Mouse (Mus musculus) lung, postnatal 25 days (tissue): Measurements from ENCODE around the gene Ttll1.
"Not testable (repeated sequence)": the region's sequence is repeated elsewhere in the genome, so short reads cannot be mapped to it uniquely, and the experiment has no call there.

Source experiments
- DNase-seq: peaks from one replicate; pipeline ENCODE4 v3.0.0; 2022; ENCODE audit warnings: low spot score

Gene Ttll1

DNA sequence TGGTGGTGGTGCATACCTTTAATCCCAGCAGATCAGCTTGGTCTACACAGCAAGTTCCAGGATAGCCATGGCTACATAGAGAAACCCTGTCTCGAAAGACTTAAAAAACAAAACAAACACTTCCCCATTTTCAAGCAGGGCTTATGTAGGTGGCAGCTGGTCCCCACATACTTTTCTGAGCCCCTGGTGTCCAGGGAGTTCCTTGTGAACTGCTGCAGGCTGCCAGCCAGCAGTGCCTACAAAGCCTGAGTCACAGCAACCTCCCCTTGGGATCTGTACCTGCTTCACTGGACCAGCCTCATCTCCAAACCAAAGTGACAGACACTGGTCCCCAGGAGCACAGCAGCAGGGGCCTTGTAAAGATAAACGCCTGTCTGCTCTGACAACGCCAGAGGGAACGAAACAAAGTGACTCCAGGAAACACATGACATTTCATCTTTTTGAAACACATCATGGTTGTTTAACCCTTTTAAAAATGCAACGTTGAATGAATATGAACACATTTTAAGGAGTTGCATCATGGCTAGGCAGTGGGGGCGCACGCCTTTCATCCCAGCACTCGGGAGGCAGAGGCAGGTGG, 28.0 kb downstream of the Ttll1 start:
- DNase-seq: no peak

DNA sequence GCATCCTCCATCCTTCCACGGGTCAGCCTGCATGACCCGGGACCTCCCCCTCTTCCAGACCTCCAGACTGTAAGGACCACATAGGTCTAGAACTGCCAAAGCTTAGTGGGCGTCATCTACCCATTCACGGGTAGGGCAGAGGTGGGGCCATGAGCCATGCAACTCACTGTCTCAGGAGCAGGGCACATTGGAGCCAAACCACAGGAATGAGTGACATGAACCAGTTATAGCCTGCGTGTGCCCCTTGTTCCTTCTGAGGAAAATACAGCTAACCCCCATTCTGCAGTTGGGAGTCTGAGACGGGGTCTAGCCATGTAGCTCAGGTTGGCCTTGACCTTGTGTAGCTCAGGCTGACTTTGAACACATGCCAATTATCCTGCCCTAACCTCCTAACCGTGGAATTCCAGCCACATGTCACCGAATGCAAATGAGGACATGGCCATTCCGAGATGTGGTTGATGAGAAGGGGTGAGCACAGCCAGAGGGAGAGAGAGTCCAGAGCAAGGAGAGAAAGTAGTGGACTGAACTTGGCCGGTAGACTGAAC, 29.4 kb downstream of the Ttll1 start:
- DNase-seq: no peak

DNA sequence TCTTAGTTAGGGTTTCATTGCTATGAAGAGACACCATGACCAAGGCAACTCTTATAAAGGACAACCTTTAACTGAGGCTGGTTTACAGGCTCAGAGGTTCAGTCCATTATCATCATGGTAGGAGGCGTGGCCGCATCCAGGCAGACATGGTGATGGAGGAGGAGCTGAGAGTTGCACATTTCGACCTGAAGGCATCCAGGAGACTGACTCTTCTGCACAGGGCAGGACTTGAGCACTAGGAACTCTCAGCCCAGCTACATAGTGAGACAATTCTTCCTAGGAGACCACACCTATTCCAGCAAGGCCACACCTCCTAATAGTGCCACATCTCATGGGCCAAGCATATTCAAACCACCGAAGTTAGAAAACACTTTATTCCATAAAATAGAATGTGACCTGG, 30.9 kb downstream of the Ttll1 start:
- no peak for DNase-seq

DNA sequence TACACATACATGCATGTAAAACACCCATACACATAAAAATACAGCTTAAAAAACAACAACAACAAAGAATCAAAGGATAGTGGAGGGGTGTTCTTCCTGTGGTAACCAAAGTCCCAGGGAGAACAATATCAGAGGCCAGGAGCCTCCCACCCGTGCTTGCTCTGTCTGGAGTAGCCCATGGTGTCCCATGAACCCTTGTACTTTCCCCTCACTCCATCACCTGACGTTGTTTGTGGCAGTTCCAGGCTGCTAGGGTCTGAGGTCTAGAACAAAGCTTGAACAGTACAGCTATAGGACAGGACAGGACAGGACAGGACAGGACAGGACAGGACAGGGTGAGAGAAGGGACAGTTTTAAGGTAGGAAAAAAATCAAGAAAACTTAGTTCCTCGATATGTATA, 32.6 kb downstream of the Ttll1 start:
- DNase-seq: no peak

DNA sequence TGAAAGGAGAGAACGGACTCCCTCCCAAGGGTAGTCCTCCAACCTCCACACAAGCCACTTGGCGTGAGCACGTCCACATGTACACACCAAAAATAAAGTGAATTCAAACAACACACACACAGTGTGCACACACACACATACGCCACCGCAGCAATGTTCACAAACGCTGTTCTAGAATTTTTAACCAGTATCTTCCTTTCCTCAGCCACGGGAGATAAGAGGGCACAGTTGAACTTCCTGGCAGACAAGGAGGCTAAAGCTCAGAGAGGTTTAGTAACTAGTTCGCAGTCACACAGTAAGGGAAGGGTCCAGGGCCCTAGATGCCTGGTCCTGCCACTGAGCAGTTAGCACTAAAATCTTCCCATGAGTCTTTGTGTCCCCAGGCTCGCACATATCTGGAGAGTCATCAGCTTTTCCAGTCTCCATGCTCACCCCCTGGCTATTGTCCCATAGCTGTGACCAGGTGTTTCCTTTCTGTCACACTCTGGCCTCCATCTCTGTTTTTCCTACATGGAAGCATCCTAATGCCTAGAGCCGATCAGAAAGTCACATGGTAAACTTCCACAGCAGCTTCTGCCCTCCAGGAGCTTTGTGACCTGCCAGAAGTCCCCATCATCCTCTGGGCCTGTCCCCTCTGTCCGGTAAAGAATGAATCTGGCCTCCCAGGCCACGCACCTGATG, 34.0 kb downstream of the Ttll1 start:
- DNase-seq: no peak

DNA sequence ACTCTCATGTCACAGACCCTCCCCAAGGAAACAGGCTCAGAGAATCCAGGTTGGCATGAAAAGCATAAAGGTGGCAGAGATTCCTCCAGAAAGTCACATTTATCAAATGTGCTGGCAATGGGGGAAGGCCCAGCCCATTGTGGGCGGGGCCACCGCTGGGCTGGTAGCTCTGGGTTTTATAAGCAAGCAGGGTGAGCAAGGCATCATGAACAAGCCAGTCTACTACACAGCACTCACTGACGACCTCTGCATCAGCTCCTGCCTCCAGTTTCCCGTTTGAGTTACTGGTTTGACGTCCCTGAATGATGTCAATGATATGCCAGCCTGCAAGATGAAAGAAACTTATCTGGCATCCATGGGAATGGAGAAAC, 36.2 kb downstream of the Ttll1 start:
- no peak for DNase-seq

DNA sequence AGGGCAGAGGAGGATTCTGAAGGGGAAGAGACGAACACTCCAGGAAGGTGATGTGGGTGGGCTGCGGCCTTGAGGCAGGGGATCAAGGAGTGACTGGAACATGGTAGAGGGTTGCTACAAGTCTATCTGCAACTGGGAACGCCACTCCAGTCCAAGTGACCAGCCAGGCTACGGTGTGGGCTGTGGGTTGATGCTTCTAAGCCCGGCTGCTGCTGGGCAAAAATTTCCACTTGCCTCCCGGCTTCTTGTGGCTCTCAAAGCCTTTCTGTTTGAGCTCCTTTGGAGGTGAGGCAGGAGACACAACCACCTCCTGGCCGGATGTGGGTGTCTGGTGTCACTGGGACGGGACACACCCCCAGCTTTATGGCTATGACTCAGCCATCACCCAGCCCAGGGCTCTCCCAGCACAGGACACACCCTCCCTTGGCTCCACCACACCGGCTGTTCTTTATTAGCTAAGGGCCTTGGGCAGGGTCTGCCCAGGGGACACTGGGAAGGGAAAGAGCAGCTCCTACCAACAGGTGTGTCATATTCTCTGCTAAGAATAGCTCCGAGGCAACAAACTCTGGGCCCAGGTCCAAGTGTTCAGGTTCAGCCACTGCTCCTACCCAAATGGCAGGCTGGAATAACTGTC, 36.7 kb downstream of the Ttll1 start:
- peak; percentile 81 for DNase-seq

DNA sequence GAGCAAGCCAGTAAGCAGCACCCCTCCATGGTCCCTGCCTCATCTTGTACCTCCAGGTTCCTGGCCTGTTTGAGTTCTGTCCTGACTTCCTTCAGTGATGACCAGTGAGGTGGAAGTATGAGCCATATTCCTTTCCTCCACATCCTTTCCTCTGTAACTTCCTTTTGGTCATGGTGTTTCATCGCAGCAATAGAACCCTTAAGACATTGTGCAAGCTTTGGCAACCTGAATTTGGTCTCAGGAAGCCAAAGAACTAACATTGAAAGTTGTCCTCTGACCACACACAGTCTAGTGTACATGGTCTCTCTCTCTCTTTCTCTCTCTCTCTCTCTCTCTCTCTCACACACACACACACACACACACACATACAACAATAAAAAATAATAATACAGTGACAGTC, 37.4 kb downstream of the Ttll1 start:
- no peak for DNase-seq

DNA sequence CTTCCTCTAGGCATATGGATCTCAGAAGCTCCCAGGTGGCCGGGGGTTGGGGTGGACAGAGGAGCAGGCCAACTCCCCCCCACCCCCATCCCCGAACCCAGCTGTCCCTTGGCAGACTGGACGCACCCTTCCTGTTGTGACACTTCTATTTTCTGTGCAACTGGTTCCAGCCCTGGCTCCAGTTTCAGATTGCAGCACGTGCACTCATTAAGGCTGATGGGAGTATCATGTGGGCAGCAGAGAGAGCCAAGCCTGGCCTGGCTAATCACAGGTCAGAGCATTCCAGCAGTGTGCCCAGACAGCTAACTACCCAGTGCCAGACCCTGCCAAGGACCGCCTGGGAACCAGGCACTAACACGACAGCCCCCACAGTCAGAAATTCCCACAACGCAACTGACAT, 39.2 kb downstream of the Ttll1 start:
- DNase-seq: peak; percentile 48

DNA sequence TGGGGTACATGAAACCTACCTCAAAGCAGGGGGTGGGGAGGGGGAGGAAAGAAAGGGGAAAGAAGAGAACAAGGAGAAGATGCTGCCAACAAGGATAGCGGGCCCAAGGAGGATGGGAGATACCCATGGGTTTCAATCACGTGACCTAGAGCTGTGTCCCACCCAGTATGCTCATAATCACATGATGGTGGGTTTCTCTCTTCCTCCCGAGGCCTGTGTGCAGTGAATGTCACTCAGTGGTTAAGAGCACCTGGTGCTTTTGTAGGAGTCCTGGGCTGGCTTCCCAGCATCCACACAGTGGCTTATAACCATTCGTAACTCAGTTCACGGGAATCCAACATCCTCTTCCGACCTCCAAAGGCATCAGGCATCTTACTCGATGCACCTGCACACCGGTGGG, 40.2 kb downstream of the Ttll1 start:
- no peak for DNase-seq

DNA sequence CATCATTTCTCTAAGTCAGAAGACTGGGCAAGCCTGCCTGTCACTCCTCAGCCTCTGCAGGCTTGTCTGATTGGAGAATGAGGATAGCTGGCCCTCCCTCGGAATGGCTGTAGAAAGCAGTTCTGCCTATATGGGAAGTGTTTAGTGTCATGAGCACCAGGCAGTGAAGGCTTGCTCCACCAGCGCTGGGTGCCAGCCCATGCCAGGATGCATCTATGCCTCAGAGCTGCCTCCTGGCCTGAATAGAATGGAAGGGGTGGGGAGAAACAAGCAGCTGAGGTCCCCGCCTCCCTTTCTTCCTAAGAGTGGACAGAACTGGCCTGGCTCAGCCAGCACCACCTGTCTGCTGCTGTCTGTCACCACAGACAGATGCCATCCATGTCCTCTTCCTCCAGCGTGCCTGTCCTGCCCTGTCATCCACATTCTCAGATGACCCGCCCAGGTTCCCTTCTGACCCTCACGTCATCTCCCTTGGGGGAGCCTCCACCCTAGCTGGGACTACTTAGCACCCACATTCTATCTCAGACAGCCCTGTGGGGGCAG, 41.3 kb downstream of the Ttll1 start:
- DNase-seq: no peak

DNA sequence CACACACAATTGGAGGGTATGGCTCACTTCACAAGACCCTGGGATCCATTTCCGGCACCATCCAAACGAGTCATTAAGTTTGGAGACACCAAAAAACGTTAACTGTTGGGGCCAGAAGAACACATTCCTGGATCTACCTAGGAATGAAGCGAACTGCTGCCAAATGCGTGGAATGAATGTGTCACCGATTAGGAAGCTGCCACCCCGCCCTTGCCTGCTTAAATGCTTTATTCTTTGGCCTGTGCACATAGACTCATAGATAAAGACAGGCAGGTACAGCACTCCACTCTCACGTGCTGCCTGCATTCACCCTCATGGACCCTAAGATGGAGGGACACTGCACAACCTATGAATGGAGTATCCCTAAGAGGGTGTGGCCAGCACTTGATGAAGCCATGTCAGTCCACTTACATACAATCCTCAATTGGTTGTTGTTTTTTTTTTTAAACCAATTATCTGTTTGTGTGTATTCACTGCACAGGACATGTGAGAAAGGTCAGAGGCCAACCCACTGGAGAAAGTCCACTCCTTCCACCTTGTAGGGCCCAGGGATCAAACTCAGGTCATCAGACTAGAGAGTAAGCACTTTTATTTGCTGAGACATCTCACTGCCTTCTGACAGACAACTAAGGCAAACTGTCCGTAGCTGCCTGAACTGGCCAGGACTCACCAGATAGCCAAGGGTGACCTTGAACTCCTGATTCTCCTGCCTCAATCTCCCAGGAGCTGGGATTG, 43.3 kb downstream of the Ttll1 start:
- no peak for DNase-seq

DNA sequence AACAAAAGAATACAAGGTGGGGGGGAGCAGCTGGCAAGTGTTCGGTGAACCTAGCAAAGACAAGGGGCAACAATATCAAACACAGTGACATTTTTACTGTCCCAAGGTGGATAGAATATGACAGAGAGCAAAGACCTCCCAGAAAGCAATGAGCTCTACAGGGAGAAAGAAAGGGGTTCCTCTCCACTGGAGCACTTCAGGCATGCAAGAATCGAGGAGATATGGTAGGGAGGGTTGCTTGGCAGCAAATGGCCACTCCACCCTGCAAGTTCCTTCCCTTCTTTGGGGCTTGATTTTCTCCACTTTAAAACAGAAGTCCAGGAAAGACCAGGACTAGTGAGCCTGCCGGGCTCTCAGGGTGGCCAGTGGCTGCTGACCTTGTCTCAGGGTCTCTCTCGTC, 44.4 kb downstream of the Ttll1 start:
- DNase-seq: no peak

DNA sequence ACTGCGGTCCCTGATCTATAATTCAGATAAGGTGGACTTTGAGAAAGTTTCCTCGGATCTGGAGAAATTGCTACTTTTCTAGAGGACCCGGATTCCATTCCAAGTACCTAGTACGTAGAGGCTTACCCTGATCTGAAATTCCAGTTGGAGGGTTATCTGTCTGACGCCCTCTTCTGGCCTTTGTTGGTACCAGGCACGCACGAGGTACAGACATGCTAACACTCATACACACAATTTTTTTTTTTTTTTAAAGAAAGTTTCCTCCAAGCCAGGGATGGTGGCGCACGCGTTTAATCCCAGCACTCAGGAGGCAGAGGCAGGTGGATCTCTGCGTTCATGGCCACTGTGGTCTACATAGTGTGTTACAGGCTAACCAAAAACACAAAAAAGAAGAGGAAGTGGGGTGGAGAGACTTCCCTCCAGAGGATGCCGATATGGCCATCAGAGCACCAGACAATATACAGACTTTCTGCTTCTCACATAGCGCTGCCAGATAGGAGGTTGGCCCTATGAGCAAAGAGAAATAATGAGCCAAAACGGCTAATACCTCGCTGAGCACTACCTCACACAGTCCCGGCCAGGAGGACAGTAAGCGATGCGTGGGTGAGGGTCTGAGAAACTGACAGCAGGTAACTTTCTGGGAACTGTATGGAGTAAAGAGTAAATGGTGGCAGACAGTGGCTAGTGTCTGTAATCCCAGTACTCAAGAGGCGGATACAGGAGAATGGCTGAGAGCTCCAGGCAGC, 45.6 kb downstream of the Ttll1 start:
- no peak for DNase-seq

DNA sequence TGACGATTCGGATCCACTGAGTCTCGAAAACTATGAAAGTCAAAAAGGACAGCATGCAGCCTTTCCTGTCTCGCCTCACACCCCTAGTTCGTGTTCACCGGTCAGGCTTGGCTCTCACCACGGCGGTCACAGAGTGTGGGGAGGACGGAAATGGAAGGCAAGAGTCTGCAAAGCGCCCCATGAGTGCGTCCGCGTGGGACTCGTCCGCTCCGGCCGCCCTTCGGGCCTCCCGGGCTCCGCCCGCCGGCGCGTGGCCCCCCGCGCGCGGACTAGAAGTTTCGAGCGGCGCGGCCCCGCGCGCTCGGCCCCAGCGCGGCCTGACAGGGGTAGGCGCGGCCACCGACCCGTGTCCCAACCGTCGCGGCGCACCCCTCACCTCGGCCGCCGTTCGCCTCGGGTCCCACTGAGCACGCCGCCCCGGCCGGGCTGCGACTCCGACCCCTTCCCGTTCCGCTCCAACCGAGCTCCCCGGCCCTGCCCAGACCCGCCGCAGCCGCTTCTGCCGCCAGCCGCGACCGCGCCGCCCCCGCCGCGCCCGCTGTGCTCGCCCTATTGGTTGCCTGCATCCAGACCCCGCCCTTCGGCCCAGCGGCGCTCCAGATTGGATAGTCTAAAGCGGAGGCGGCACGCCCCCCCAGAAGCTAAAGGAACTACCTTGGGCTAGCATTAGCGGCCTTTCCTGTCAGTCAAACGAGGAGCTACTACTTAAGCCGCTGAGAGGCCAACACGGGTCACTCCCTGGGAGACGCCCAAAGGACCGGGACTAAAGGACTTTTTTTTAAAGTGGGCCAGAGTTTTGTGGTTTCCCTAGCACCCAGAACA, 46.4 kb downstream of the Ttll1 start, which contains the start of gene Pacsin2:
Gene Pacsin2 (minus strand): TSS at position 524 of the 822 bp plus-strand sequence.
- DNase-seq: peak; percentile 100

DNA sequence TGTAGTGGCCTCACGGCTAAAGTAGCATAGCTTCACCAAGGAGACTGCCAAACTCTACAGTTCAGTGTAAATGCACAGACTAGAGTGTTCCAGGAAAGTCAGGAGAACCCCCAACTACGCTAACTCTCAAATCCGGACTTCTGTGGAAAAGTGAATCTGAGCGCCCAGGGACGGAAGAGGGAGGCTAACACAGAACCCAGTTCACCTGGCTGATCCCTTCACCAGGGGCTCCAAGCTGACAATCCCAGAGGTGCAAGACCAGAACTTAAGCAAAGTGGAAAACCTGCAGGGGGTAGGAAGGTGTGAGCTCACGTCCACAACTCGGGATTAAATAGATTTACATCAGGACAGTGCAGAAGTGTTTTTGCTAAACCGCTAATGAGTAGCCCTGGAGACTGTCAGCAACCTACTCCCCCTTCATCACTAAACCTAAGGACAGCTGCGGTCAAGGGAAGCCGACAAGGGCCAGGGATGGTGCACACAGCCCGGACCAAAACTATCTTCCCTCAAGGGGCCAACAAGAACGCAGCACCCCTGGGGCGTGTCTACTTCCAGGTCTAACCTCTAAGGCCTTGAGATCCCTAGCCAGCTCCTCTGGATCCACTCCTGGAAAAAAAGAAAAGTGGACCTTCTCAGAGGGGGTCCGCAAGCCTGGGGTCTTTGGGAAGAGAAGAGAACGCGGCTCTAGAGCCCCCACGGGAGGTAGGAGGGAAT, 47.2 kb downstream of the Ttll1 start:
- no peak for DNase-seq

DNA sequence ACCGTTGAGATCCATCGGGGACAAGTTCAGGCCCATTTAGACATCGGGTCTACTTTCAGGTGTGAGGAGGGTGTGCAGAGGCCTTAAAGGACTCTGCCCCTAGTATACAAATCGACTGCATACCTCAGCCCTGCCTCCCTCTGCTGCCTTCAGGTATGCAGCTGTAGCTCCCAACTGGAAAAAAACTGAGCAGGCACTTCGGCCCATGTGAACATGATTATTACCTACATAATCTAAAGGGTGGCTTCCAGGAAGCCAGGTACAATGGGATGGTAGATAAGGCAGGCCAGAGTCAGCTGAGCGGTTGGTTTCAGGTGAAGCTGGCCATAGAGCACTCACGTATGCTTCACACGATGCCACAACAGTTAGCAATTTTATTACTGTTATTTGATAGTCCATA, 48.3 kb downstream of the Ttll1 start:
- DNase-seq: not testable (repeated sequence)

DNA sequence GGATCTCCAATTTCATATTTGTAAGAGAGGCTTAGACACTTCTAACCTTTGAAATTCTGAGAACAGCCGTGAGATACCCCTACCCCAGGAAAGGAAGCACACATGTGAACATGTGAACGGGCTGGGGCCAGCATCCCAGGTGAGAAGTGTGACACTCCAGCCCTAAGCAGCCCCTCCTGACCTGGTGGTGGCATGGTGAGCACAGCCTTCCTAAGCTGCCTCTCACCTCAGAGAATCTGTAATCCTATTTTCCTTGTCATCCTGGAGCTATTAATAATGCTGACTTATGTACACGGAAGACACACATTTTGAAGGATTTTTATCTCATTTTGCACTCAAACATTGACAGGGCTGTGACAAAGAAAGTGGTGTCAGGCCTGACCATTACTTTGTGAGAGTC, 49.8 kb downstream of the Ttll1 start:
- DNase-seq: no peak

DNA sequence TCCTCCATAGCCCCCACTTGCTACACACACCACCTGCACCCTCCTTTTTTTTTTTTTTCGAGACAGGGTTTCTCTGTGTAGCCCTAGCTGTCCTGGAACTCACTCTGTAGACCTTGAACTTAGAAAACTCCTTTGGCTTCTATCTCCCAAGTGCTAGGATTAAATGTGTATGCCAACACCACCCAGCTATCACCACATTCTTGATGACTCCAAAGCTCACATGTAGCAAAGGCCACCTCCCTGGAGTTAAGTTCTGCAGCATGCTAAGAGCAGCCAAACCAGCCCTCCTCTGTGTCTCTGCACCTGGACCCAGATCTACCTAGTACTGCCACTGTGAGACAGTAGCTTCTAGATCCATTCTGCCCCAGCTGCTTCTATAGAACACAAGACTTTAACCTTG, 53.2 kb downstream of the Ttll1 start:
- DNase-seq: no peak

DNA sequence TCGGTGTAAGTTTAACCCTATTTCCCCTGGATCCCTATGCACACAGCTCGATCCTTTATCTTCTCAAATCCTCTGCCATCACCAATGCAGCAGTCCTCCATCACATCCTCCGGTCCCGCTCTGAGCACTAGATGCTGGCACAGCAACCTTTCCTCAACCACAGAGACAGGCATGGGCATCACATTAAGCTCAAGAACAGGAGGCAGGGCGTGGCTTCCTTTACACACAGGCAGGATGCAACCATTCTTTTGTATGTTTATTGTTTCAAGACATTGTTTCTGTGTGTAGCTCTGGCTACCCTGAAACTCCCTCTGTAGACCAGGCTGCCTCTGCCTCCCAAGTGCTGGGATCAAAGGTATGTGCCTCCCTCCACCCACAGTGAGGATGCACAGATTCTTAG, 55.1 kb downstream of the Ttll1 start:
- DNase-seq: peak; percentile 57
